Mouse (Mus musculus) lung, adult 2 months (tissue): ENCODE results near the gene Nudt16l1.

Experiments
- CTCF ChIP-seq: fragments of 200-500 bp; IDR thresholded peaks from 2 replicates; pipeline ENCODE4 v1.5.1; 2011; ENCODE audit warnings: mild to moderate bottlenecking, low read length, control low read depth; ENCODE audit not compliant: insufficient read depth
- POLR2A ChIP-seq: fragments of 200-500 bp; IDR thresholded peaks from 2 replicates; pipeline ENCODE4 v1.6.1; 2011; ENCODE audit warnings: low read depth, mild to moderate bottlenecking, control low read depth, low read length, borderline replicate concordance; ENCODE audit errors: extremely low read depth

DNA sequence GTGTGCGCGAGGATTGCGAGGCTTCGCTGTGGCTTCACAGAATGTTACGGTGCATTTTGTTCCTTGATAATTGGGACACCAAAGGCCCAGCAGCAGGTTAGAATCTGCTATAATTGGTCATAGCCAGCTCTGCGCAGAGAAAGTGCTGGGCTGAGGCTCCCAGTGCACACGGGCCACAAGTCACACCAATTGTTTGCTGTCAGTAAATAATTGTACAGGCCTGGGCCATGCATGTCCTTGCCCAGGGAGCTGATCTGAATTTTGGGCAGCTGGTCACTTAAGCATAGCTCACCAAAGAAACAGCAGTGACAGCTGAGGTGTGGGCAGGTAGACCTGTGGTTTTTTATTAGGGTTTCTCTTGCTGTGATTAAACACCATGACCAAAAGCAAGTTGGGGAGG is 10.6 kb upstream of the Nudt16l1 start:
- TF ChIP-seq CTCF: no peak
- no peak for TF ChIP-seq POLR2A
